Mouse (Mus musculus) embryonic facial prominence, embryonic 14.5 days (tissue): Measurements from ENCODE around the gene Prkce. TPM values are rescaled to one million over a fixed set of nuclear protein-coding genes. Genes with fewer than 3 reads are reported as not detected.
"Not testable (repeated sequence)": the region's sequence is repeated elsewhere in the genome, so short reads cannot be mapped to it uniquely, and the experiment has no call there.

Experiments used
- ATAC-seq: fragments of 200-750 bp; cut with Nextera tagmentation; 2 replicates; pipeline ENCODE4 v1.8.0; 2017; ENCODE audit warnings: low read depth, moderate number of reproducible peaks, moderate TSS enrichment
- DNase-seq: peaks from one replicate; pipeline ENCODE4 v3.0.0-alpha.2; 2015; ENCODE audit warnings: low spot score
- H3K27ac ChIP-seq: fragments of 300-500 bp; sonication (generic); replicated peaks from 2 replicates; pipeline ENCODE4 v1.5.1; 2014; ENCODE audit warnings: low read depth, mild to moderate bottlenecking, low read length, moderate library complexity
- H3K27me3 ChIP-seq: fragments of 300-500 bp; sonication (generic); replicated peaks from 2 replicates; pipeline ENCODE4 v1.6.1; 2014; ENCODE audit warnings: low read length; ENCODE audit not compliant: control insufficient read depth, insufficient read depth
- H3K36me3 ChIP-seq: fragments of 300-500 bp; sonication (generic); 2 replicates; pipeline ENCODE4 v1.6.1; 2014; ENCODE audit warnings: low read length, mixed read lengths; ENCODE audit not compliant: control insufficient read depth, insufficient read depth
- H3K4me1 ChIP-seq: fragments of 300-500 bp; sonication (generic); 2 replicates; pipeline ENCODE4 v1.6.1; 2014; ENCODE audit warnings: antibody characterized with exemption, low read length; ENCODE audit not compliant: control insufficient read depth, insufficient read depth
- H3K4me2 ChIP-seq: fragments of 300-500 bp; sonication (generic); 2 replicates; pipeline ENCODE4 v1.6.1; 2014; ENCODE audit warnings: low read depth, mild to moderate bottlenecking, low read length, moderate library complexity, mixed read lengths
- H3K4me3 ChIP-seq: fragments of 300-500 bp; sonication (generic); 2 replicates; pipeline ENCODE4 v1.5.1; 2014; ENCODE audit warnings: low read depth, mild to moderate bottlenecking, low read length
- H3K9ac ChIP-seq: fragments of 300-500 bp; sonication (generic); 2 replicates; pipeline ENCODE4 v1.6.1; 2014; ENCODE audit warnings: low read depth, mild to moderate bottlenecking, low read length, moderate library complexity, mixed read lengths
- H3K9me3 ChIP-seq: fragments of 300-500 bp; sonication (generic); 2 replicates; pipeline ENCODE4 v1.6.1; 2016; ENCODE audit warnings: low read length; ENCODE audit not compliant: control insufficient read depth
- WGBS: fragments of 180-500 bp; shearing (Covaris S2); extraction: QIAGEN DNeasy Blood & Tissue Kit; methylation state at CpG from one replicate; pipeline ENCODE4 v1.1.7; 2014; 5-methylcytosine and 5-hydroxymethylcytosine counted together
- polyA plus RNA-seq: library from polyadenylated mRNA; unstranded; fragments of >200 nt; fragmentation: Nextera tagmentation; extraction: Ambion mirVana; gene quantifications from 2 replicates; pipeline ENCODE4 v1.2.1, GENCODE M21; 2014

Prkce gene
- polyA plus RNA-seq, 1 experiment from 2014 or later, result 9.7 TPM

- H3K27me3 ChIP-seq, result no peaks in the 10 kb centered on the region
- ATAC-seq (no peak), DNase-seq (no peak)
- no peak overlapping the region for H3K9ac ChIP-seq
- no peak overlapping the region for H3K4me3 ChIP-seq
- 51% methylated on average over 10 of the region's 10 CpGs for WGBS
- H3K9me3 ChIP-seq, result no peaks in the 10 kb centered on the region
- H3K4me2 ChIP-seq, result no peak overlapping the region
- H3K36me3 ChIP-seq, result no peaks in the 10 kb centered on the region
- 0 out of 2 replicates have a peak, but pooled peaks cover 3% of the 10 kb centered on the region for H3K4me1 ChIP-seq
- H3K27ac ChIP-seq, result no peak overlapping the region
Measured at GRCm38 (mm10) chr17:86467291-86467898, 299.8 kb downstream of the Prkce start.

- no peaks in the 10 kb centered on the region for H3K9me3 ChIP-seq
- no peaks in the 10 kb centered on the region for H3K36me3 ChIP-seq
- 64% methylated on average over 5 of the region's 5 CpGs for WGBS
- H3K9ac ChIP-seq, result no peak overlapping the region
- H3K27ac ChIP-seq, result no peak overlapping the region
- no peak for DNase-seq
- no peaks in the 10 kb centered on the region for H3K27me3 ChIP-seq
- ATAC-seq, result no peak
- H3K4me1 ChIP-seq, result 0 out of 2 replicates have a peak, but pooled peaks cover 3% of the 10 kb centered on the region
- no peak overlapping the region for H3K4me2 ChIP-seq
- no peak overlapping the region for H3K4me3 ChIP-seq
Measured at GRCm38 (mm10) chr17:86467967-86468366, 300.4 kb downstream of the Prkce start.

- Histone ChIP-seq H3K4me3 (no peak overlapping the region), H3K4me1 (0 out of 2 replicates have a peak, but pooled peaks cover 3% of the 10 kb centered on the region), H3K4me2 (no peak overlapping the region), H3K27ac (no peak overlapping the region), H3K9me3 (no peaks in the 10 kb centered on the region), H3K9ac (no peak overlapping the region), H3K27me3 (no peaks in the 10 kb centered on the region), H3K36me3 (no peaks in the 10 kb centered on the region)
- 83% methylated on average over 5 of the region's 5 CpGs for WGBS
- DNase-seq, result no peak
- no peak for ATAC-seq
Measured at GRCm38 (mm10) chr17:86470160-86470559, 302.6 kb downstream of the Prkce start.

GRCm38 (mm10) chr17:86471684-86472083 lies 304.1 kb downstream of the Prkce start:
- WGBS, result 38% methylated on average over 5 of the region's 5 CpGs
- DNase-seq, result peak; percentile 54

GRCm38 (mm10) chr17:86476674-86477073 lies 309.1 kb downstream of the Prkce start:
- no peaks in the 10 kb centered on the region for H3K27me3 ChIP-seq
- ATAC-seq (no peak), DNase-seq (no peak)
- H3K9me3 ChIP-seq, result no peaks in the 10 kb centered on the region
- H3K36me3 ChIP-seq, result 0 out of 2 replicates have a peak, but pooled peaks cover 5% of the 10 kb centered on the region
- no peak overlapping the region for H3K4me3 ChIP-seq
- H3K4me1 ChIP-seq, result no peaks in the 10 kb centered on the region
- H3K9ac ChIP-seq, result no peak overlapping the region
- no peak overlapping the region for H3K27ac ChIP-seq
- WGBS, result 78% methylated on average over 10 of the region's 10 CpGs
- H3K4me2 ChIP-seq, result no peak overlapping the region

More at GRCm38 (mm10) chr17:86471684-86472083, 304.1 kb downstream of the Prkce start:
- Histone ChIP-seq H3K27me3 (no peaks in the 10 kb centered on the region), H3K27ac (no peak overlapping the region), H3K36me3 (no peaks in the 10 kb centered on the region), H3K4me1 (no peaks in the 10 kb centered on the region), H3K9me3 (no peaks in the 10 kb centered on the region), H3K4me3 (no peak overlapping the region), H3K9ac (no peak overlapping the region), H3K4me2 (no peak overlapping the region)
- ATAC-seq, result no peak

- not testable (repeated sequence) for H3K9ac ChIP-seq, DNase-seq, H3K27me3 ChIP-seq, H3K9me3 ChIP-seq, ATAC-seq, H3K27ac ChIP-seq, H3K4me3 ChIP-seq, H3K4me2 ChIP-seq, H3K36me3 ChIP-seq, H3K4me1 ChIP-seq
Measured at GRCm38 (mm10) chr17:86477401-86477800, 309.8 kb downstream of the Prkce start.

GRCm38 (mm10) chr17:86479406-86479805 lies 311.8 kb downstream of the Prkce start:
- Histone ChIP-seq H3K4me2 (no peak overlapping the region), H3K27ac (no peak overlapping the region), H3K36me3 (0 out of 2 replicates have a peak, but pooled peaks cover 5% of the 10 kb centered on the region), H3K4me3 (no peak overlapping the region), H3K9me3 (no peaks in the 10 kb centered on the region), H3K9ac (no peak overlapping the region), H3K4me1 (no peaks in the 10 kb centered on the region), H3K27me3 (no peaks in the 10 kb centered on the region)
- ATAC-seq (no peak), DNase-seq (no peak)
- WGBS, result 85% methylated on average over 10 of the region's 10 CpGs

- Histone ChIP-seq H3K36me3 (0 out of 2 replicates have a peak, but pooled peaks cover 5% of the 10 kb centered on the region), H3K4me3 (no peak overlapping the region), H3K27me3 (no peaks in the 10 kb centered on the region), H3K9ac (no peak overlapping the region), H3K27ac (no peak overlapping the region), H3K4me1 (no peaks in the 10 kb centered on the region), H3K9me3 (no peaks in the 10 kb centered on the region), H3K4me2 (no peak overlapping the region)
- 85% methylated on average over 10 of the region's 10 CpGs for WGBS
- DNase-seq (no peak), ATAC-seq (no peak)
Measured at GRCm38 (mm10) chr17:86482675-86483074, 315.1 kb downstream of the Prkce start.
